Mouse (Mus musculus) C2C12 (cell line): ENCODE data around the gene Arhgef17.

Source experiments
- CTCF ChIP-seq: IDR thresholded peaks from one replicate; pipeline ENCODE4 v1.5.1; 2011; ENCODE audit not compliant: control insufficient read depth, insufficient read depth, insufficient read length
- FOSL1 ChIP-seq: IDR thresholded peaks from one replicate; pipeline ENCODE4 v1.8.0; 2011; ENCODE audit warnings: mild to moderate bottlenecking, low read length; ENCODE audit not compliant: poor library complexity, insufficient read depth, severe bottlenecking
- MAX ChIP-seq: IDR thresholded peaks from one replicate; pipeline ENCODE4 v1.6.1; 2011; ENCODE audit warnings: mild to moderate bottlenecking, control low read depth
- MYOG ChIP-seq: IDR thresholded peaks from one replicate; pipeline ENCODE4 v1.6.1; 2011; ENCODE audit not compliant: control insufficient read depth, insufficient read length; ENCODE audit errors: extremely low read depth

DNA sequence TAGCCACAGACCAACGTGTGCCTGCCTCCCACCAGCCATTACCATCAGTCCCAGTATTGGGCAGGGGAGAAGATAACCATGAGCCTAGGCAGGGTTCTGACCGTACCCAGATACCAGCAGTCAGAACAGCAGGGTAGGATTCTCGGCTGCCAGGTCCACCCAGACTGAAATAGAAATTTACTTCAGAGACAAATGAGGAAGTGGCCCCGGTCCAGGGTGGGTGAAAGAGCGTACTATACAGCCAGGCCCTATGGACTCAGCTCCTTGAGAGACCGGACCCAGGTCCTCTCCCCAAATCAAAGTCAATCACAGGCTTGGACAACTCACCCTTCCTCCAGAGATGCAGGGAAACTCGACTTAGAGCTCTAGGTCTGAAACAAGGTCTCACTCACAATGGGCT lies 29.2 kb upstream of the Arhgef17 start:
- TF ChIP-seq CTCF (no peak), MAX (no peak), FOSL1 (no peak), MYOG (no peak)
